Mouse (Mus musculus) thymus, postnatal 14 days (tissue): ENCODE measurements around the gene Hydin.
A peak's percentile ranks its signal among the peaks of the same experiment; 100 is the strongest.
"Not testable (repeated sequence)": the region's sequence is repeated elsewhere in the genome, so short reads cannot be mapped to it uniquely, and the experiment has no call there.

ENCODE experiments used
- DNase-seq: peaks from one replicate; pipeline ENCODE4 v3.0.0; 2021

Gene Hydin

GRCm38 (mm10) chr8:110530008-110530762 is 263.4 kb downstream of the Hydin start:
- DNase-seq: no peak

- no peak for DNase-seq
Measured at GRCm38 (mm10) chr8:110533781-110534180, 267.0 kb downstream of the Hydin start.

- DNase-seq: no peak
Measured at GRCm38 (mm10) chr8:110537849-110538248, 271.1 kb downstream of the Hydin start.

- no peak for DNase-seq
Measured at GRCm38 (mm10) chr8:110550343-110550742, 283.6 kb downstream of the Hydin start.

GRCm38 (mm10) chr8:110552111-110552510 is 285.3 kb downstream of the Hydin start:
- not testable (repeated sequence) for DNase-seq

- no peak for DNase-seq
Measured at GRCm38 (mm10) chr8:110592641-110593040, 325.9 kb downstream of the Hydin start.

GRCm38 (mm10) chr8:110594164-110594563 is 327.4 kb downstream of the Hydin start:
- DNase-seq: no peak

GRCm38 (mm10) chr8:110604556-110604955 is 337.8 kb downstream of the Hydin start:
- peak; percentile 42 for DNase-seq

GRCm38 (mm10) chr8:110605401-110606015 is 338.7 kb downstream of the Hydin start:
- no peak for DNase-seq

GRCm38 (mm10) chr8:110615730-110616129 is 349.0 kb downstream of the Hydin start:
- DNase-seq: no peak

GRCm38 (mm10) chr8:110617801-110618358 is 351.1 kb downstream of the Hydin start:
- DNase-seq: peak; percentile 11

- peak; percentile 99 for DNase-seq
Measured at GRCm38 (mm10) chr8:110618391-110619207, 351.8 kb downstream of the Hydin start, which contains the start of gene Vac14. Vac14 (plus strand) TSS chr8:110618585.

- no peak for DNase-seq
Measured at GRCm38 (mm10) chr8:110619208-110619574, 352.4 kb downstream of the Hydin start.

- no peak for DNase-seq
Measured at GRCm38 (mm10) chr8:110619919-110620318, 353.1 kb downstream of the Hydin start.

GRCm38 (mm10) chr8:110626431-110626830 is 359.7 kb downstream of the Hydin start:
- no peak for DNase-seq

- peak; percentile 53 for DNase-seq
Measured at GRCm38 (mm10) chr8:110629245-110630063, 362.7 kb downstream of the Hydin start.

- DNase-seq: no peak
Measured at GRCm38 (mm10) chr8:110630079-110630478, 363.3 kb downstream of the Hydin start.

- DNase-seq: no peak
Measured at GRCm38 (mm10) chr8:110630571-110631071, 363.8 kb downstream of the Hydin start.

- no peak for DNase-seq
Measured at GRCm38 (mm10) chr8:110631201-110631600, 364.4 kb downstream of the Hydin start.

- no peak for DNase-seq
Measured at GRCm38 (mm10) chr8:110633814-110634213, 367.0 kb downstream of the Hydin start.

GRCm38 (mm10) chr8:110636182-110636581 is 369.4 kb downstream of the Hydin start:
- no peak for DNase-seq

GRCm38 (mm10) chr8:110642331-110642730 is 375.6 kb downstream of the Hydin start:
- no peak for DNase-seq
